Mouse (Mus musculus): ENCODE data around the gene Tceal8. TPM values are rescaled to one million over a fixed set of nuclear protein-coding genes. Genes with fewer than 3 reads are reported as not detected.
A peak's percentile ranks its signal among the peaks of the same experiment; 100 is the strongest.
"Not testable (repeated sequence)": the region's sequence is repeated elsewhere in the genome, so short reads cannot be mapped to it uniquely, and the experiment has no call there.

The Tceal8 gene
- 263 and 279 TPM in 2 replicates for polyA plus RNA-seq (2014; fragmentation: Nextera tagmentation; extraction: Ambion mirVana)

DNA sequence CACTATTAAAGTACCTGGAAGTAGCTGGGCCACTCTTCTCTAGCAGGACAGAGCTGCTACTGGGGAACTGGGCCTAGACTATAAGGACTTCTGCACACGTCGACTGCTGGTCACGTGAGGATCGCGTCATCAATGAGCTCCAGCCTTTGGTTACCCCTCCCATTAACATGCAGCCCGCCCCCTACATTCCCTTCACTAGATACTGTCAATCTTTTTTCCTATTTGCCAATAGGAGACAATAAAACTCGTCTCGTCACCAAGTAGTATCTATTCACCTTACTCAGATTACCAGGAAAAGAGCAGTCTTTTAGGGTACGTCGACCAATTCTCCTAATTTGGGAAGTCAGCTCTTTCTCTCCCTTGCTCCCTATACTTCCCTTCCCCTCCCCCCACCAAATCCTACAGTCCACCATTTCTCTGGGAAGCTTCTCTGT lies at the start of gene Tceal8:
TSS of gene Tceal8 (minus strand) at position 225 of the 434 bp plus-strand sequence.
- no peaks in the 10 kb centered on the region for H3K9me3 ChIP-seq (ENCODE audit: control insufficient read depth, low read length)
- H3K36me3 ChIP-seq (ENCODE audit: control insufficient read depth, insufficient read depth, low read length) = peaks cover 14% of the 10 kb centered on the region; the same call in 1 of the 2 replicates
- no peaks in the 10 kb centered on the region for H3K4me1 ChIP-seq (ENCODE audit: control insufficient read depth in 2 of 2, insufficient read depth in 2 of 2, low read length in 2 of 2)
- ATAC-seq (ENCODE audit: insufficient number of reproducible peaks, insufficient read depth, low FRiP score, low read depth) = peak; percentile 97
- no peaks in the 10 kb centered on the region for H3K27me3 ChIP-seq (ENCODE audit: control insufficient read depth, insufficient read depth, low read length)
- H3K9ac ChIP-seq (ENCODE audit: low read length) = peak within 1 kb of the TSS; percentile 89
- peak within 1 kb of the TSS; percentile 92 to 98 for H3K27ac ChIP-seq (replicated peaks in 1 of 2; ENCODE audit: control insufficient read depth in 1 of 2, insufficient read depth in 1 of 2, low read depth in 2 of 2, low read length in 2 of 2)
- WGBS = 13% methylated on average over 10 of the region's 10 CpGs
- peak within 1 kb of the TSS; percentile 63 to 67 for H3K4me3 ChIP-seq (ENCODE audit: control insufficient read depth in 1 of 2, insufficient read depth in 1 of 2, low read depth in 1 of 2, low read length in 2 of 2)
- H3K4me2 ChIP-seq (ENCODE audit: low read length) = peak within 1 kb of the TSS; percentile 70

DNA sequence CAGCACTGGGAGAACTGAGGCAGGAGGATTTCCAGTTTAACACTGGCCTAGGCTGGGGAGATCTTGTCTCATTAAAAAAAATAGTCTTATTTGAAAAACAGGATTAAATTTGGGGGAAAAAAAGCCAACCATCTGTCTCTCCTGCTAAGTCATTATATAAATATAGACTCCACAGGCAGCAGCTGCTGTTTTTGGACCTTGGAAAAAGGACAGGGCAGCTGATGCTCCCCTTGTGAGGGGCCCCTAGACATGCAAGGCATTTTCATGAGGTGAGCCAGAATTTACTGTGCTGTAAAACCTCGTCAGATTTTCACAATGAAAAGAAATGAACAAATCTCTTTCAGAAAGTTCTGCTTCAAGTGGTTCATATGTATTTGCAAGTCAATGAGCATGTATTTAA lies 44.2 kb upstream of the Tceal8 start:
- Histone ChIP-seq H3K27me3 (ENCODE audit: control insufficient read depth, insufficient read depth, low read length) (no peaks in the 10 kb centered on the region), H3K9ac (ENCODE audit: low read length) (no peak overlapping the region), H3K36me3 (ENCODE audit: control insufficient read depth, insufficient read depth, low read length) (no peaks in the 10 kb centered on the region), H3K4me1 (ENCODE audit: control insufficient read depth in 2 of 2, insufficient read depth in 2 of 2, low read length in 2 of 2) (peaks cover 2 to 4% of the 10 kb centered on the region in 2 experiments; a peak in 1 of 4 replicates), H3K9me3 (ENCODE audit: control insufficient read depth, low read length) (no peaks in the 10 kb centered on the region), H3K27ac (replicated peaks in 1 of 2; ENCODE audit: control insufficient read depth in 1 of 2, insufficient read depth in 1 of 2, low read depth in 2 of 2, low read length in 2 of 2) (peak overlapping the region in 1 of 2 experiments; percentile 75; a peak in 3 of 4 replicates), H3K4me2 (ENCODE audit: low read length) (no peak overlapping the region), H3K4me3 (ENCODE audit: control insufficient read depth in 1 of 2, insufficient read depth in 1 of 2, low read depth in 1 of 2, low read length in 2 of 2) (no peak overlapping the region)
- 20% methylated on average over 1 of the region's 1 CpGs for WGBS
- ATAC-seq (ENCODE audit: insufficient number of reproducible peaks, insufficient read depth, low FRiP score, low read depth) = no peak

DNA sequence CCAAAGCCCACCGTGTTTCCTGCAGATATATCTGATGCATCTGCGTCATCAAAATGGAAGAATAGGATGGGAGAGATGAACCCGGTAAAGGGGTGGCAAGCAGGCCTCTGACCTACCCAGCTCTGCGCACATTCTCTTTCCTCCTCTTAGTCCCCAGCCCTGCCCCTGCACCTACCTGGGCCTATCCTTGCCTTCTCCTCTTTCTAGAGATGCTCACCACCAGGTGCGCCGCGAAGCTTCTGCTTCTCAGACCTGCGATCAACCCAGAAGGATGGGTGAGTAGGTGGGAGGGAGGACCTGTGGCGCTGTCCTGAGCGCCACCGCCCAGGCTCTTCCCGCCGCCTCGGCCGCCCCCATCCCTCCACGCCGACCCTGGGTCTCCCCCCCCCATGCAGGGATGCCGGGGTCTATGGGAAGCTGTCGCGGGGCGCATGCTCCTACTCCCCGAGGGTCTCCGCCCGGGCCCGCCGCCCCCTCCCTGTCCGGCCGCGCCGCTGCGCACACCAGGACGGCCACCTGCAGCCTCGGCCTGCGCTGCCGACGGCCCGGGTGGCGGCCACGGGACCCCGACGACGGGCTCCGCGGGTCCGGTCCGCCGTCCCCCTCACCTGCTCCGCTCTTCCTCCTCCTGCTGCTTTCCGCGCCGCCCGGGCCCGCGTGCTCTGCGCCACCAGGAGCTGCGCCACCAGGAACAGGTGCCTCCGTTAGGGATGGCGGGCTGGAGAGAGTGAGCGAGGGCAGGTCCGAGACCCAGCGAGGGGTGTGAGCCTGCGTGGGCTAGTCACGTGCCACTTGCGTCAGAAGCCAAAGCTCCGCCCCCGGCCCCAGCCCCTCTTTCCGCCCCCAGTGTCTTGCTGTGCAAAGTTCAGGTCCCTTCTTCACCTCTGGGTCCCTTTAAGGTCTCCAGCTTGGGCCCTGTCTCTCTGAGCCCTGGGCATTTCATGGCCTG lies 42.9 kb upstream of the Tceal8 start, which contains the start of the genes Tceal7 and Bex1:
TSS of gene Tceal7 (plus strand) at position 51 of the 949 bp plus-strand sequence.
TSS of gene Bex1 (minus strand) at position 785 of the 949 bp plus-strand sequence.
- H3K27me3 ChIP-seq (ENCODE audit: control insufficient read depth, insufficient read depth, low read length) = not testable (repeated sequence)
- H3K27ac ChIP-seq (replicated peaks in 1 of 2; ENCODE audit: control insufficient read depth in 1 of 2, insufficient read depth in 1 of 2, low read depth in 2 of 2, low read length in 2 of 2) = peak within 1 kb of the TSS in 1 of 2 experiments; percentile 75; a peak in 3 of 4 replicates
- peak within 1 kb of the TSS; percentile 61 for H3K9ac ChIP-seq (ENCODE audit: low read length)

DNA sequence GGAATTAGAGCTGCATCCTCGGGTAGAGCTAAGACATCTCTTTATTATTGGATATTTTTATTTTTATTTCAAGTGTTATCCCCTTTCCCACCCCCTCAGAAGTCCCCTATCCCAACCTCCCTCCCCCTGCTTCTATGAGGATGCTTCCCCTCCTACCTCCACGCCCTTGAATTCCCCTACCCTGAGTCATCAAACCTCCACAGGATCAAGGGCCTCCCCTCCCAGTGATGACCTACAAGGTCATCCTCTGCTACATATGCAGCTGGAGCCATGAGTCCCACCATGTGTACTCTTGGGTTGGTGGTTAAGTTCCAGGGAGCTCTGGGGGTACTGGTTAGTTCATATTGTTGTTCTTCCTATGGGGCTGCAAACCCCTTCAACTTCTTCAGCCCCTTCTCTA lies 41.3 kb upstream of the Tceal8 start:
- no peak overlapping the region for H3K9ac ChIP-seq (ENCODE audit: low read length)
- WGBS = 43% methylated on average over 2 of the region's 2 CpGs

More for the DNA sequence above, 42.9 kb upstream of the Tceal8 start, which contains the start of the genes Tceal7 and Bex1:
- not testable (repeated sequence) for H3K36me3 ChIP-seq (ENCODE audit: control insufficient read depth, insufficient read depth, low read length); H3K9me3 ChIP-seq (ENCODE audit: control insufficient read depth, low read length); H3K4me1 ChIP-seq (ENCODE audit: control insufficient read depth in 2 of 2, insufficient read depth in 2 of 2, low read length in 2 of 2)
- peak; percentile 79 for ATAC-seq (ENCODE audit: insufficient number of reproducible peaks, insufficient read depth, low FRiP score, low read depth)
- peak within 1 kb of the TSS; percentile 37 to 47 for H3K4me3 ChIP-seq (ENCODE audit: control insufficient read depth in 1 of 2, insufficient read depth in 1 of 2, low read depth in 1 of 2, low read length in 2 of 2)
- H3K4me2 ChIP-seq (ENCODE audit: low read length) = peak within 1 kb of the TSS; percentile 50
- 38% methylated on average over 21 of the region's 67 CpGs for WGBS

DNA sequence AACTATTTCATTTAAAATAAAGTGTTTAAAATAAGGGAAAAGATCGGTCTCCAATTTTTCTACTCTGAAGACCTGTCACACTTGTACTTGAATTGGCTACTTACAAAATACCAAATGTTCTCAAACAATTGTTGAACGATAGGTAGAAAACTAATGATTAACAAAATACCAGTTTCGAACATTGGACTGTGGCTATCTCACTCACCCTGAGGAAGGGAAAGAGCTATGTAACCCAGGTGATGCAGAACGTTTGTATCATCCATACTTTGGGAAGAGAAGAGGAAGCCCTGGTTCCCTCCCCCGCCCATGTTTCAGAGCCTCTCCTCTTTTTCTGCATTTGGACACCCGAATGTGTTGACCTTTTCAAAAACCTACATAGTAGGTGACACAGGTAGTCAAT lies 32.3 kb upstream of the Tceal8 start:
- Histone ChIP-seq H3K9me3 (ENCODE audit: control insufficient read depth, low read length) (no peaks in the 10 kb centered on the region), H3K27ac (replicated peaks in 1 of 2; ENCODE audit: control insufficient read depth in 1 of 2, insufficient read depth in 1 of 2, low read depth in 2 of 2, low read length in 2 of 2) (no peak overlapping the region), H3K4me2 (ENCODE audit: low read length) (no peak overlapping the region), H3K36me3 (ENCODE audit: control insufficient read depth, insufficient read depth, low read length) (no peaks in the 10 kb centered on the region), H3K4me3 (ENCODE audit: control insufficient read depth in 1 of 2, insufficient read depth in 1 of 2, low read depth in 1 of 2, low read length in 2 of 2) (no peak overlapping the region), H3K4me1 (ENCODE audit: control insufficient read depth in 2 of 2, insufficient read depth in 2 of 2, low read length in 2 of 2) (no peaks in the 10 kb centered on the region), H3K27me3 (ENCODE audit: control insufficient read depth, insufficient read depth, low read length) (no peaks in the 10 kb centered on the region), H3K9ac (ENCODE audit: low read length) (no peak overlapping the region)
- ATAC-seq (ENCODE audit: insufficient number of reproducible peaks, insufficient read depth, low FRiP score, low read depth) = no peak
- 74% methylated on average over 6 of the region's 6 CpGs for WGBS

More for the DNA sequence above, 41.3 kb upstream of the Tceal8 start:
- ATAC-seq (ENCODE audit: insufficient number of reproducible peaks, insufficient read depth, low FRiP score, low read depth) = no peak
- H3K9me3 ChIP-seq (ENCODE audit: control insufficient read depth, low read length) = no peaks in the 10 kb centered on the region
- no peak overlapping the region for H3K4me2 ChIP-seq (ENCODE audit: low read length)
- no peaks in the 10 kb centered on the region for H3K27me3 ChIP-seq (ENCODE audit: control insufficient read depth, insufficient read depth, low read length)
- no peaks in the 10 kb centered on the region for H3K36me3 ChIP-seq (ENCODE audit: control insufficient read depth, insufficient read depth, low read length)
- H3K27ac ChIP-seq (replicated peaks in 1 of 2; ENCODE audit: control insufficient read depth in 1 of 2, insufficient read depth in 1 of 2, low read depth in 2 of 2, low read length in 2 of 2) = no peak overlapping the region
- H3K4me1 ChIP-seq (ENCODE audit: control insufficient read depth in 2 of 2, insufficient read depth in 2 of 2, low read length in 2 of 2) = peaks cover 0 to 2% of the 10 kb centered on the region in 2 experiments; a peak in 1 of 4 replicates
- H3K4me3 ChIP-seq (ENCODE audit: control insufficient read depth in 1 of 2, insufficient read depth in 1 of 2, low read depth in 1 of 2, low read length in 2 of 2) = no peak overlapping the region

DNA sequence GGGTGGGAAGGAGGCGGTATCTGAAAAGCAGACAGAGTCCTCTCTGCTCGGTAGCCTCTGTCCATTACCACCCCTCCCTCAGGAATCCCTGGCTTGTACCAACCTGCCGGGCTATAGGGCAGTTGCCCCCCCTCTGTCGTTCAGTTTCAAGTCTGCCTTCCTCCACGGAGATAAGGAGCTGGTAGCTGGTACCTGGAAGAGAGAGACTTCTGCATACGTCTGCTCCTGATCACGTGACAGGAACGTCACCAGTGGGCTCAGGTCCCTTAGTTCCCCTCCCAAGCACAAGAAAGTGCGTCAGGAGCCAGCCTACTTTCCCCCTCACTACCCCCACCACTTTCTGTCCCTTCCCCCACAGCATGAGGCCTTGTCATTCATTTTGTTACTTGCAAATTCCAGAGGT lies 31.5 kb upstream of the Tceal8 start, which contains the start of gene Tceal5:
TSS of gene Tceal5 (minus strand) at position 213 of the 403 bp plus-strand sequence.
- Histone ChIP-seq H3K27me3 (ENCODE audit: control insufficient read depth, insufficient read depth, low read length) (no peaks in the 10 kb centered on the region), H3K4me1 (ENCODE audit: control insufficient read depth in 2 of 2, insufficient read depth in 2 of 2, low read length in 2 of 2) (no peaks in the 10 kb centered on the region), H3K4me3 (ENCODE audit: control insufficient read depth in 1 of 2, insufficient read depth in 1 of 2, low read depth in 1 of 2, low read length in 2 of 2) (peak within 1 kb of the TSS; percentile 45 to 54), H3K9me3 (ENCODE audit: control insufficient read depth, low read length) (no peaks in the 10 kb centered on the region), H3K36me3 (ENCODE audit: control insufficient read depth, insufficient read depth, low read length) (no peaks in the 10 kb centered on the region), H3K4me2 (ENCODE audit: low read length) (peak within 1 kb of the TSS; percentile 64), H3K9ac (ENCODE audit: low read length) (peak within 1 kb of the TSS; percentile 48), H3K27ac (replicated peaks in 1 of 2; ENCODE audit: control insufficient read depth in 1 of 2, insufficient read depth in 1 of 2, low read depth in 2 of 2, low read length in 2 of 2) (peak within 1 kb of the TSS; percentile 14 to 50; a peak in 3 of 4 replicates)
- 19% methylated on average over 9 of the region's 9 CpGs for WGBS
- no peak; the same call in 1 of the 2 replicates for ATAC-seq (ENCODE audit: insufficient number of reproducible peaks, insufficient read depth, low FRiP score, low read depth)

DNA sequence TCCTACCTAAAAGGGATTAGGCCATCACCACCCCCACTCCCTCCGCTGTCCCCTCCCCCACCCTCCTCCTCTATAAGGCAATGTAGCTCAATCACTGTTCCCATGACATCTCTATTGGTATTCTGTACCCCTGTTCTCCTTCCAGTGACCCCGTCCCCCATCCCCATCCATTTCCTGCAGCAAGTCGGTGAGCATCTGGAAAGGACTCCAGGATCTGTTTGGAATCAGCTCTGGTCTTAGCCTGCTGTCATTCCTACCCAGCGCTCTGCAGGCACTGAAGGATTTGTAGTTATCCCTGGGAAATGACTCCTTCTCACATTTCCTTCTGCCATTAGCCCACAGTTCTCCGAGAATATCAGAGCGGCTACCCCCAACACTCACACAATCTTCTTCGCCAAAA lies 31.1 kb upstream of the Tceal8 start:
- Histone ChIP-seq H3K4me2 (ENCODE audit: low read length) (peak overlapping the region; percentile 64), H3K9me3 (ENCODE audit: control insufficient read depth, low read length) (no peaks in the 10 kb centered on the region), H3K36me3 (ENCODE audit: control insufficient read depth, insufficient read depth, low read length) (no peaks in the 10 kb centered on the region), H3K9ac (ENCODE audit: low read length) (peak overlapping the region; percentile 48), H3K27ac (replicated peaks in 1 of 2; ENCODE audit: control insufficient read depth in 1 of 2, insufficient read depth in 1 of 2, low read depth in 2 of 2, low read length in 2 of 2) (peak overlapping the region; percentile 14 to 50; a peak in 3 of 4 replicates), H3K4me1 (ENCODE audit: control insufficient read depth in 2 of 2, insufficient read depth in 2 of 2, low read length in 2 of 2) (no peaks in the 10 kb centered on the region), H3K4me3 (ENCODE audit: control insufficient read depth in 1 of 2, insufficient read depth in 1 of 2, low read depth in 1 of 2, low read length in 2 of 2) (peak overlapping the region; percentile 45 to 54), H3K27me3 (ENCODE audit: control insufficient read depth, insufficient read depth, low read length) (no peaks in the 10 kb centered on the region)
- no peak for ATAC-seq (ENCODE audit: insufficient number of reproducible peaks, insufficient read depth, low FRiP score, low read depth)
- 23% methylated on average over 7 of the region's 7 CpGs for WGBS

Data from heart, embryonic 14.5 days (tissue).